Mouse (Mus musculus) embryonic facial prominence, embryonic 12.5 days (tissue): ENCODE measurements around the gene Plpp7. TPM values are rescaled to one million over a fixed set of nuclear protein-coding genes. Genes with fewer than 3 reads are reported as not detected.

Experiments
- ATAC-seq: fragments of 200-750 bp; cut with Nextera tagmentation; 2 replicates; pipeline ENCODE4 v1.8.0; 2017; ENCODE audit not compliant: insufficient number of reproducible peaks, insufficient read depth, low FRiP score, low TSS enrichment
- H3K27ac ChIP-seq: fragments of 300-500 bp; sonication (generic); 2 replicates; pipeline ENCODE4 v1.5.1; 2016; ENCODE audit warnings: mild to moderate bottlenecking
- H3K27me3 ChIP-seq: fragments of 300-500 bp; sonication (generic); 2 replicates; pipeline ENCODE4 v1.6.1; 2016; ENCODE audit warnings: mild to moderate bottlenecking, moderate library complexity
- H3K36me3 ChIP-seq: fragments of 300-500 bp; sonication (generic); 2 replicates; pipeline ENCODE4 v1.6.1; 2016; ENCODE audit warnings: mild to moderate bottlenecking
- H3K4me1 ChIP-seq: fragments of 300-500 bp; sonication (generic); 2 replicates; pipeline ENCODE4 v1.6.1; 2016
- H3K4me2 ChIP-seq: fragments of 300-500 bp; sonication (generic); replicated peaks from 2 replicates; pipeline ENCODE4 v1.6.1; 2016; ENCODE audit warnings: mild to moderate bottlenecking, moderate library complexity
- H3K4me3 ChIP-seq: fragments of 300-500 bp; sonication (generic); 2 replicates; pipeline ENCODE4 v1.5.1; 2016; ENCODE audit warnings: mild to moderate bottlenecking
- H3K9ac ChIP-seq: fragments of 300-500 bp; sonication (generic); 2 replicates; pipeline ENCODE4 v1.6.1; 2016; ENCODE audit warnings: mild to moderate bottlenecking, moderate library complexity
- H3K9me3 ChIP-seq: fragments of 300-500 bp; sonication (generic); 2 replicates; pipeline ENCODE4 v1.6.1; 2016; ENCODE audit warnings: mild to moderate bottlenecking, moderate library complexity
- WGBS: fragments of 180-500 bp; shearing (Covaris S2); methylation state at CpG from one replicate; pipeline ENCODE4 v1.1.7; 2016; 5-methylcytosine and 5-hydroxymethylcytosine counted together
- microRNA-seq: library from miRNA; unstranded; fragments of <30 nt; microRNA quantifications from one replicate; pipeline ENCODE4, GENCODE M21; 2017
- polyA plus RNA-seq: library from polyadenylated mRNA; unstranded; fragments of >200 nt; fragmentation: Nextera tagmentation; extraction: Ambion mirVana; gene quantifications from 2 replicates; pipeline ENCODE4 v1.2.1, GENCODE M21; 2016

Plpp7 gene
- polyA plus RNA-seq, 1 experiment from 2014 or later: 7.3 TPM

- no peaks in the 10 kb centered on the region for H3K9me3 ChIP-seq
- ATAC-seq: no peak
- H3K36me3 ChIP-seq: peaks cover 8% of the 10 kb centered on the region
- H3K4me3 ChIP-seq: 0 out of 2 replicates have a peak overlapping the region, but pooled peaks have one; percentile 1
- no peaks in the 10 kb centered on the region for H3K27me3 ChIP-seq
- H3K27ac ChIP-seq: peak overlapping the region; percentile 78
- H3K4me1 ChIP-seq: peaks cover 75% of the 10 kb centered on the region
- WGBS: 41% methylated on average over 10 of the region's 10 CpGs
- H3K9ac ChIP-seq: no peak overlapping the region
- H3K4me2 ChIP-seq: peak overlapping the region; percentile 20
Measured at GRCm38 (mm10) chr2:32156645-32157044, 61.3 kb downstream of the Plpp7 start.

- 9% methylated on average over 4 of the region's 4 CpGs for WGBS
- peaks cover 72% of the 10 kb centered on the region for H3K4me1 ChIP-seq
Measured at GRCm38 (mm10) chr2:32157328-32157727, 62.0 kb downstream of the Plpp7 start.

GRCm38 (mm10) chr2:32158616-32159239 lies 63.4 kb downstream of the Plpp7 start:
- Histone ChIP-seq H3K4me2 (no peak overlapping the region), H3K27ac (0 out of 2 replicates have a peak overlapping the region, but pooled peaks have one; percentile 26), H3K9me3 (no peaks in the 10 kb centered on the region), H3K9ac (no peak overlapping the region), H3K4me3 (no peak overlapping the region), H3K27me3 (no peaks in the 10 kb centered on the region), H3K36me3 (peaks cover 8% of the 10 kb centered on the region), H3K4me1 (peaks cover 58% of the 10 kb centered on the region)
- WGBS: 66% methylated on average over 12 of the region's 12 CpGs
- no peak for ATAC-seq

More at GRCm38 (mm10) chr2:32157328-32157727, 62.0 kb downstream of the Plpp7 start:
- Histone ChIP-seq H3K9ac (no peak overlapping the region), H3K4me3 (no peak overlapping the region), H3K36me3 (peaks cover 8% of the 10 kb centered on the region), H3K4me2 (peak overlapping the region; percentile 20; the same call in 1 of the 2 replicates), H3K9me3 (no peaks in the 10 kb centered on the region), H3K27ac (peak overlapping the region; percentile 78), H3K27me3 (no peaks in the 10 kb centered on the region)
- ATAC-seq: no peak

Small RNA genes within 50 kb of the gene (microRNA-seq; reads per million reads assigned to microRNA genes)
- gene Mir7674: not detected

Other genes starting within 250 kb of the Plpp7 start
- gene Fibcd1, start 249.5 kb upstream of the Plpp7 start, polyA plus RNA-seq: 0.52 and 0.78 TPM in 2 replicates
- 1.8 and 2.5 TPM in 2 replicates for gene Lamc3, start 208.2 kb upstream of the Plpp7 start, polyA plus RNA-seq
- 56.5 and 61.0 TPM in 2 replicates for gene Aif1l, start 145.4 kb upstream of the Plpp7 start, polyA plus RNA-seq
- gene Nup214, start 121.1 kb upstream of the Plpp7 start, polyA plus RNA-seq: 81.1 and 82.9 TPM in 2 replicates
- 2.6 and 3.2 TPM in 2 replicates for gene Fam78a, start 10.7 kb upstream of the Plpp7 start, polyA plus RNA-seq
- 81.8 and 83.2 TPM in 2 replicates for gene Prrc2b, start 55.6 kb downstream of the Plpp7 start, polyA plus RNA-seq
- 30.2 and 32.1 TPM in 2 replicates for gene Pomt1, start 141.1 kb downstream of the Plpp7 start, polyA plus RNA-seq
- 69.9 and 81.5 TPM in 2 replicates for gene Uck1, start 164.6 kb downstream of the Plpp7 start, polyA plus RNA-seq
- gene Golga2, start 191.9 kb downstream of the Plpp7 start, polyA plus RNA-seq: 27.4 and 29.7 TPM in 2 replicates
- 413 TPM in 2 replicates for gene Swi5, start 192.5 kb downstream of the Plpp7 start, polyA plus RNA-seq